Mouse (Mus musculus) monocyte, adult 2 months (primary cell): Measurements from ENCODE around the gene Amd1.

Source experiments
- DNase-seq, 2 experiments: peaks; one replicate each; pipeline ENCODE4 v3.0.0; 2022; ENCODE audit warnings: low spot score in 2 of 2, low read depth in 1 of 2

Gene Amd1

DNA sequence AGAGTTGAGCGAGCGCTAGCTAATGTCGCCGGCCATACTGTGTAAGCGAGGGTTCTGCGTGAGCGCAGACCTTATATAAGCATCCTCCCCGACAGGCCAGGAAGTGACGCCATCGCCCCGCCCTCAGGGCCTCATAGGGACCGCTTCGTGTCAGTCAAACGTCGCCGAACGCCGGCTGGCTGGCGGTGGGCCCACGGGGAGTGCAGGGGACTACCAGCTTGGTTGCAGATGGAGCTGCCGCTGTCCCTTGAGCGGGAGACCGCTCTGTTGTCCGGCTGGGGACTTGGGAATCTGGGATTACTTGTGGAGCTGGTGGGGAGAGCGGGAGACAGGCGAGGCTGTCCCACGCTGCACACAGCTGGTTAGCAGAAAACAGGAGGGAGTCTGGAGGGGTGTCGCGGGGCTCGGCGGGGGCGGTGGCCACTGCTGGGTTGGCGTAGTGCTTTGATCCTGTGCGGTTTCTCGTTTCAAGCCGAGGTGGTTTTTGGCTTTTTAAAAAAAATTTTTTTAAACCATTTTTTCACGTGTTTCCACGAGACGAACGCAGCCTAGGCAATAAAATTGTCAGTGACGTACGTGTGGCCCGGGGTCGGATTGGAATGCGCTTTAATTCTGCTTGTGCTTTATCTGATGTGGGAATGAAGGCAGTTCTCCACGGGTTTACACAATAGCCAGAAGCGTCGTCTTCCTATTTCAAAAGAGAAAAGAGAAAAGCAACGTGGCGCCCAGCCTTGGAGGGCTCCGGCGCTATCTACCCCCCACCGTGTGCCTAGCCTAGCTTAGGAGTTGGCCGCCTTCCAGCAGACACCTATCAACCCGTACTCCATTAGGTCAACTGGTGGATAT, at the start of gene Amd1:
TSS of gene Amd1 (minus strand) at position 47 of the 846 bp plus-strand sequence.
- DNase-seq: peak; percentile 96 to 99

DNA sequence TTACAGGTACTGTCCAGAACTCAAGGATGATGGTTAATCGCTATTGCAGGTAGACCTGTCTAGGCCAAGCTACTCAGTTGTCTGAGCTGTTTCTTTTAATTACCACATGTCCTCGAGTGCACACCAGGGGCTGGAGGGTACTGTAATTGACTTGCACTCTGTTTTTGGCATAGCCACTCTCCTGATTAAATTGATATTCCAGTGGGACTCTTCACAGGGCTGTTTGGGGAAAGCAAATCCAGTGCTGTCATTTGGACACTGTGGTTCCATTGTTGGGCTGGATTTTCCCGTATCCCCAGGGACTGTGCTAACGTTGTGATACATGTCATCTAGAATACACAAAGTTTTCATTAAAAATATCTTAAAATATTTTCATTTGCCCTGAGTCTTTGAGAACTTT, 49.2 kb upstream of the Amd1 start:
- no peak for DNase-seq

DNA sequence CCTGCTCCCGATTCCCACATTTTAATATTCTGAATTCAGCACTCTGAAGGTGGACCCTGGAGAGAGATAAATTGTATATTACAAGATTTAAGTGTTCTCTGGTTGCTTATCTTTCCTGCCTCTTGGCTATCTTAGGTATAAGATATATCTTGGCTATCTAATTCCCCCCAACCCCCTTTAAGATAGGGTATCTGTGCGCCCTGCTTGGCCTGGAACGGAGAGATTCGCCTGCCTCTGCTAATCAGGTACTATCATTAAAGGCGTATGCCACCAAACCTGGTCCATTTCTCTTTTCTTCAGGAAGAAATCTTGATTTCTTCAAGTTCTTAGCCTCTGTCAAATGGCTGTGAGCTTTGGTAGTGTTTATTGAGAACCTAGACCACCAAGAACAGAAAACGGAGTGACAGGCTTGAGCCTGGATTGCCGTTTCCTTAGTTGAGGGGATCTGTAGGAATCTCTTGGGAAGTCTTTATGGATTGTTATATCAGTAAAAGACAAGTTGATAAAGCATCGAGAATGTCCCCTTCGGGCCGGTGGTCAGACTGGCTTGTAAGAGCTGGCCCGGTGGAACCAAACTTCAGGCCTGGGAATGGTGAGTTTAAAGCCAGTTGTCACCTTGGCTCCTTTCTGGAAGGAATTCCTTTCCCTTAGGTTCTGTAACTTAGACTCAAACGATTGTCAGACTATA, 48.4 kb upstream of the Amd1 start:
- no peak for DNase-seq

DNA sequence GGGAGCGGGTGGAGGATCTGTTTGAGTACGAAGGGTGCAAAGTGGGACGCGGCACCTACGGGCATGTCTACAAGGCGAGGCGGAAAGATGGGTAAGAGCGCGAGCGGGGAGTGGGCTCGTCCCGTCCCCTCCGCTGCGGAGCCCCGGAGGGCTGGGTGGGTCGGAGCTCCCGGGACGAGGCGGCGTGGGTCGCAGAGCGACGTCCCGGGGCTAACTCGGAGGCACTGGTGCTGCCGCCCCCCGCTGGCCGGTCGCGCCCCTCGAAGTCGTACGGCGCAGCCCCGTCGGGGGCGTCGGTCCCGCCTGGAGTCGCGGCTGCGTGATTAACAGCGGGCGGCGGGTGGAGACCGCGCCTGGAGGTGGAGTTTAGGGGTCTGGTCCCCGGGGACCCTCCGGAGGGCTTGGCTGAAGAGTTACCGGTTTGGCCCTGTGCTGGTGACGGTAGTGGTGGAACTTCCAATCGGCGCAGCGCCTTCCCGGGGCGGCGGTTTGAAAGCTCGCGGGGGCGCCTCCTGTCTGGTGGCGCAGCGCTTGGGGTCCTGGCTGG, 47.7 kb upstream of the Amd1 start:
- DNase-seq: no peak

DNA sequence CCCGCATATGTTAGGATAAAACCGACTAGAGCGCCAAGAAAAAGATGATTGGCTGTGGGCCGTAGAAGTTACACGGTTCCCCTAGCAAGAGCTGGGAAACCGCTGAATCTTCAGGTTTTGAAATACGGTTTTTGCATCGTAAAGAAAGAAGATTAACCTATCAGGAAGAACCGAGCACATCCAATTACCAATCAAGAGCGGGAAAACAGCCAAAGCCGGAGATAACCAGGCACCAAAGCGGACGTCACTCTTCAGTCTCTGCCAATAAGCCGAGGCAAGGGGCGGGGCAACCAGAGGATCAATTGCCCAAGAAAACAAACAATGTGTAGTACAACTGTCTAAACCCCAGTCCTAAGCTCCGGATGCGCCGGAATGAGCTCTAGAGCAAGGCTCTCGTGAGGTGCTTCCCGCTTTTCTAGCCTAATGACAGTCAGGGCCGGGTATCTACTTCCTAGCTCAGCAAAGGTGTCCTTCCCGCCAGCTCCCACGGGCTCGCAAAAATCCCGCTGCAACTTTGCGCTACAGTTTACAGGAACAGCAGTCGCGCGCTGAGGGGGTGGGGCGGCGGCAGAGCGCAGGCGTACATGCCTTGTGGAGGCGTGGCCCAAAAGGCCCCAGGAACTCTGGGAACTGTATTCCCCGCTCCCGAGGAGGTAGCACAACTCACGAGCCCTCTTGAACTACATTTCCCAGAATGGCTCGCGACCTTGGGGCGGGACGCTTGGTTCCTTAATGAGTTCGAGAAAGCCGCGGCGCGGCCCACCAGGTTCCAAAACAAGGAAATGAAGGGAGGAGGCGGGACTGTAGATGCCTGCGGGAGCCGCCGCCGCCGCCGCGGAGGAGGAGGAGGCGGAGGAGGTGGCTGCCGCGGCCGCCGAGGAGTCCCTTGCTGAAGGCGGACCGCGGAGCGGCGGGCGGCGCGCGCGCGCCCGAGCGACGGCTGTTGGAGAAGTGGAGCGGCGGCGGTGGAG, 46.9 kb upstream of the Amd1 start:
- DNase-seq: peak; percentile 95 to 97

DNA sequence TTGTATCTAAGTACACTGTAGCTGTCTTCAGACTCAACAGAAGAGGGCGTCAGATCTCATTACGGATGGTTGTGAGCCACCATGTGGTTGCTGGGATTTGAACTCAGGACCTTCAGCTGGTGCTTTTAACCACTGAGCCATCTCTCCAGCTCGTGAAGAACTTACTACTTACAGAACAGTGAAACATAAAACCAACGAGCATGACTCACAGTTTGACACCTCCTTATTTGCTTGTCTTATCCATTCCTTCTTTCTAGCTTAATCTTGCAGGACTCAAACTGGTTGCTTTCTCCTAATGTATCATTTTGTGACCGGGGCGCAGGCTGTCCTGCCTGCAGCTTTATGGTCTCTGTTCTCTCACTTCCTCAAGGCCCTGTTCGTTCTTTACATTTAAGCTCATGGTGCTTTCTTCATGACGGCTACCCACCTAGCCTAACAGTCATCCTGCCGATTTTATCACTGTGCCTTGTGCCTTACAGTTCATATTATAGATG, 45.5 kb upstream of the Amd1 start:
- DNase-seq: no peak

DNA sequence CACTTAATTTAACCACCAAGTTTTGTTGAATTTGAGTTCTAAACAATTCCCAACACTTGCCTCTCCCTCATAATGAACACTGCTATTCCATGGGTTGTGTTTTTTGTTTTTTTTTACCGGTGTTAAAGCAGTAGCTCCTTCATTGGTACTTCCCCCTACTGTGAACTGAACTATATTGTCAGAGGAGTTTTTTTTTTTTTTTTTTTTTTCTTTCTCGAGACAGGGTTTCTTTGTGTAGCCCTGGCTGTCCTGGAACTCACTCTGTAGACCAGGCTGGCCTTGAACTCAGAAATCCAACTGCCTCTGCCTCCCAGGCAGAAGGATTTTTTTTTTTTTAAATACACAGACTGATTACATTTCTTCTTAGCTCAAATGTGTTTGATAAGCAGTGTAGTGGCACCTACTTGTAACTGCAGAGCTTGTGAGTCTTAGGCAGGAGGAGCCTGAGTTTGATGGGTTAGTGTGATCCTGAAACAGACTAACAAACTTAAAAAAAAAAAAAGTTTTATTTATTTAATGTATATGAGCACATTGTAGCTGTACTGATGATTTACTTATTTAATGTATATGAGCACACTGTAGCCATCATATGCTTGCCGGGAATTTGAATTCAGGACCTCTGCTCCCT, 44.9 kb upstream of the Amd1 start:
- DNase-seq: no peak

DNA sequence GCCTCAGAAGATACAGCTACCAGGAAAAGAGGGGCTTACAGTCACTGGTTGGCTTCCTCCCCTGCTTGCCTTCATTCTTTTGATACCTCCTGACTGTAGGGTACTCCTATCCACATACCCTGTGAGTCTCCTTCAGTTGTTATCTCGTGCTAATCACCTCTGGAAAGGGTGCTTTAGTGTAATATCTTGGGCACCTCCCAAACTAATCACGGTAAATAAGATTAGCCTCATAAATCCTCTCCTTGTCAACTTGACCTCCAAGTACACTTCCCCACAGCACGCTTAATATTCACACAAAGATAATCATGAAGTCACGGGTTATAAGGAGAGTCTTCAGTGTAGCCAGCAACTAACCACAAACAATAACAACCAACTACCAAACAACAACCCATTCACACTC, 40.0 kb upstream of the Amd1 start:
- DNase-seq: no peak

DNA sequence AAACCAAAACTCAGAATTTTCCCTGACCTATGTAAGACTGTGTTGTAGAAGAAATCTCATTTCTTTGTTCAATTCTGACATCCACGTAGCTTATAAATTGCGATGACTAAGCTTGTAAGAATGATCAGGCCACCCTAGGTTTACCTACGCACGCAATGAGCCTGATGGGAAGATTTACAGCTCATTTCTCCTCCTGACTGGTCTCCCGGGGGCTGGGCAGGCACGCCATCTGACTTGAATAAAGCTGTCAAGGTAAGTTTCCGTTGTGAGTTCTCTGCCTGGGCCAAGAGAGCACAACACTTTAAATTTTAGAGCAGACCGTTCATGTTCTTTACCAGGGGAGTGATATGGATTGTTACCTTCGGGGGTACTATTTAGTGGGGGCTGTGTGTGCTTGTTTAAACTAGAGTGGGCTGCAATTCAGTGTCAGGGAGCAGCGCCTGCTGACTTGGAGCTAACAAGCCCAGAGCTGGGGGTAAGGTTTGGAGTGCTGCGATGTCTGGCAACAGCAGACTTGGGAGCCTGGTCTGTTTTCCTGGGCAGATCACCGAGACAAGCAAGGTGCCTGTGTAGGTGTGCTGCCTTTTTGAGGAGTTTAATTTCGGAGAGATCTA, 37.5 kb upstream of the Amd1 start, which contains the start of gene Cdk19:
TSS of gene Cdk19 (plus strand) at position 214 of the 614 bp plus-strand sequence.
- no peak for DNase-seq

DNA sequence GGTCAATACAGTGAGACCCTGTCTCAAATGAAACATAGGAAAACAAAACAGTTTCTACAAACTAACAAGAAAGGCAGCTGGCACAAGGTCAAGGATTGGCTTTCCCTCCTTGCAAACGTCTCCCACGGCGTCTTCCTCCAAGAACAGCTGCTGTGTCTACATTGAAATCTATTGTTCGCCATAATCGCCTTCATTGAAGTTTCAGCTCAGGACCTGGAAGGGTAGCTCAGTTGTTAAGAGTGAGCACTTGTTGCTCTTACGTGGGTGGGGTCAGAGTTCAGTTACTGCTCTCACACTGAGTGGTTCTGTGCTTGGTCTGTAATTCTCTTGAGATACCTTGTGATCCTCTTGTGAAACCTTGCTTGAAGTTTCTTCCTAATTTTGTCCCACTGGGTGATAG, 30.9 kb upstream of the Amd1 start:
- DNase-seq: no peak

DNA sequence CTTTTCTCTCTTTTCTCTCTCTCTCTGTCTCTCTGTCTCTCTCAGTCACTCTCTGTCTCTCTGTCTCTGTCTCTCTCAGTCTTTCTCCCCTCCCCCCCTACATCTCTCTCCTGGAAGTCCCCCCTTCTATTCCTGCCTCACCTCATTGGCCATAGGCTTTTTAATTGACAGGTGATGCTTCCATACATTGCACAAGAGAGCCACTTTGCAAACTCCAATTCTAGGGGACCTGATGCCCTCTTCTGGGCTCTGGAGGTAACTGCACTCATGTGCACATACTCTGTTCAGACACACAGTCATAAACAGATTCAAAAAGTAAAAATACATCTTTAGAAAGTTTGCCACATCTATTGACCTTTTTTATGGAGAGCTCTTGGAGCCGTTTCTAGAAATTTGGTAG, 28.3 kb upstream of the Amd1 start:
- DNase-seq: no peak

DNA sequence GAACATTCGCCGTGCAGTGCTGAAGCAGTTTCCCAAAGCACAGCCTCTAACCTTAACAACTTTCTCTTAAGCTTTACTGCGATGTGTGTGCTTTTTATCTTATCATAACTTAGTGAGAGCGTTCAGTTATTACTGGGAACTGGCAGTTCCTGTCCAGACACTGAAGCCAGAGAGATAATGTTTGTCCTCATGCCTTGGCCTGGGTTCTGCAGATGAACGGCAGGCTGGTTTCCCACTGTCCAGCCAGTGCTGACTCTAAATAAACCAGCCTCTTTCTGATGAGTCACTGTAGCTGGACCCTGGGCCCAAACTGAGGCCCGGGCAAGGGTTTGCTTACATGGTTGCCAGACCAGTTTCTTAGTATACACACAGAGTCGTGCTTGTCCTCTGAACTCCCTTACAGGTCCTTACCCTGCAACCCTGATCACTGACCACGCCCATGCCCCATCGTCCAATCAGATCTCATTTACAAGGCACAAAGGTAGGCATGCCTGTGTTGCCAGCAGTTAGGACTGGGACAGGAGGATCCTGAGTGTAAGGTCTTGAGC, 26.1 kb upstream of the Amd1 start:
- DNase-seq: no peak

DNA sequence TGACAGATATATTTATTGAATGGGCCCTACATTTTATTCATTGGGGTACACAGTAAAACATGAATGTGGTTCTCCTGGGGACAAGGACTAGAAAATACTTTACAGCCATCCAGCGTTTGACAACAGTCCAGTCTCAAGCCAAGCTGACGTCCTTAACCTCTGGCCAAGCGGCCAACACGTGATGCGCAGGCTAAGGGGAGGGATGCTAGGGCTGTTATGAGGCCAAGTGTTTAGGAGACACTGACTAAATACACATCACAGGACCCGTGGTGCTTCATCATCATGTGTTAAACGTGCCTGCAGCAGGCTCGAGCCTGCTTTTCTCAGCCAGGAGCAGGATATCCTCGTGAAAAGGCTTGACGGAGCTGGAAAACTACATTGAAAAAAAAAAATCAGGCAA, 18.3 kb upstream of the Amd1 start:
- no peak for DNase-seq

DNA sequence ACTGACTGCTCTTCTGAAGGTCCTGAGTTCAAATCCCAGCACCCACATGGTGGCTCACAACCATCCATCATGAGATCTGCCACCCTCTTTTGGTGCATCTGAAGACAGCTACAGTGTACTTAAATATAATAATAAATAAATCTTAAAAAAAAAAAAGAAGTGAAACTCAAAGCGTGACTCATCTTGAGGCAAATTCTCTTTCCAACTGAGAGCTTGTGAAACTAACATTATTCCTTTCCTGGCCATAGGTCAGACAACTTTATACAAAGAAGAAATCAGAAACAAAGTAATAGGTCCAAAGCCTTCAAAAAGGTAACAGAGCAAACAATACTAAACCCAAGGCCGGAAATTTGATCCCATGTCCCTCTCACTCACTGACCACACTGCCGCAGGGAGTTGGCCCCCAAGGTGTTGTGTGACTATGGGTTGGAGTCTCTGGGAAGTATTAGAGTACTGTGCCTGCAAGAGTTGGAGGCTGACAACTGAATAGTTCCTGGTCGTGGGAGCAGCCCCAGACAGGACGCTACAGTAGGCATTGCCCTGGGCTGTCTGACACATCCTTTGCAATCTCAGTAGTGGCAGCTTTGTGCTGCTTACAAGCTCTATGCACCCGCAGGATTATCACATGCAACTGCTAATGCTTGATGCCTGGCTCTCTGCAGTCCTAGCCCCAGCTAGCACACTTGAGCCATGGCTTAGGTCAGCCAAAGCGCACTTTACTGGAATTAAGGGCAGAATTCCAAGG, 15.0 kb upstream of the Amd1 start:
- DNase-seq: peak in 1 of 2 experiments; percentile 12

DNA sequence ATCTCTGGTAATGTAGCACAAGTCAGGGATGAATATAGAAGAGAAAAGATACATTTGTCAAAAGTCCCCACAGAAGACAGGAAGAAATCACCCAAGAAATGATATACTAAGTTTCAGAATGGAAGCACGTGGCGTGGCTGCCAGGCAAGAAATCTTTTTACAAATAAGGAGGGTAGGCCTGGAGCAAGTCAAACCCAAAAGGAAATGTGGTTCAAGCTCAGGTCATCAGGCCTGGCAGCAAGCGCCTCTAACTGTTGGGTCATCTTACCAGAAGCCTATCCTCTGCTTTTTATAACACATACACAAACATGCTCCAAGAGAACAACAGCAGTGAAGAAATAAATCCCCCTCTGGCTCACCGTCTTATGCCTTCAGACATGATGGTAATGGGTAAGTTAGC, 10.8 kb upstream of the Amd1 start:
- no peak for DNase-seq

DNA sequence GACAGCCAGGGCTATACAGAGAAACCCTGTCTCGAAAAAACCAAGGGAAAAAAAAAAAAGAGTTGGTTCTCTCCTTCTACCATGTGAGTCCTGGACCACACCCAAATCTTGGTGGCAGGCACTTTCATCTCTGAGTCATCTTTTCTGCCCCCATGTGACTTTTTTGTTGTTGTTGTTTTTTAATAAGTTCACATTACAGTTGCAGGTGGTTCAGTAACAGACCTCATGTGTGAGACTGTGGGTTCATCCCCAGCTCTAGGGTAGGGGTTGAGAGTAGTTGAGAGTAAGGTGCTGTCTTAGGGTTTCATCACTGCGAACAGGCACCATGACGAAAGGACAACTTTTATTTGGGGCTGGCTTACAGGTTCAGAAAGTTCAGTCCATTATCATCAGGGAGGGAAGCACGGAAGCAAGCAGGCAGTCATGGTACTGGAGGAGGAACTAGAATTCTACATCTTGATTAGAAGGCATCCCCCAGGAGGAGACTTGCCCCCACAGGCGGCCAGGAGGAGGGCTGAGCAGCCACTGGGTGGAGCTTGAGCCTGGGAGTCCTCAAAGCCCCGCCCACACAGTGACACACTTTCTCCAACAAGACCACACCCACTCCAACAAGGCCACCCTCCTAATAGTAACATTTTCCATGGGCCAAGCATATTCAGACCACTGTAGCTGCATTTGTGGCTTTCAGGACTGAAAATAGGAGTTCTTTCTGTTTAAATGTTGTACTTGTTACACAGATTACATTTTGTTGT, 8.1 kb upstream of the Amd1 start:
- peak; percentile 33 to 37 for DNase-seq

DNA sequence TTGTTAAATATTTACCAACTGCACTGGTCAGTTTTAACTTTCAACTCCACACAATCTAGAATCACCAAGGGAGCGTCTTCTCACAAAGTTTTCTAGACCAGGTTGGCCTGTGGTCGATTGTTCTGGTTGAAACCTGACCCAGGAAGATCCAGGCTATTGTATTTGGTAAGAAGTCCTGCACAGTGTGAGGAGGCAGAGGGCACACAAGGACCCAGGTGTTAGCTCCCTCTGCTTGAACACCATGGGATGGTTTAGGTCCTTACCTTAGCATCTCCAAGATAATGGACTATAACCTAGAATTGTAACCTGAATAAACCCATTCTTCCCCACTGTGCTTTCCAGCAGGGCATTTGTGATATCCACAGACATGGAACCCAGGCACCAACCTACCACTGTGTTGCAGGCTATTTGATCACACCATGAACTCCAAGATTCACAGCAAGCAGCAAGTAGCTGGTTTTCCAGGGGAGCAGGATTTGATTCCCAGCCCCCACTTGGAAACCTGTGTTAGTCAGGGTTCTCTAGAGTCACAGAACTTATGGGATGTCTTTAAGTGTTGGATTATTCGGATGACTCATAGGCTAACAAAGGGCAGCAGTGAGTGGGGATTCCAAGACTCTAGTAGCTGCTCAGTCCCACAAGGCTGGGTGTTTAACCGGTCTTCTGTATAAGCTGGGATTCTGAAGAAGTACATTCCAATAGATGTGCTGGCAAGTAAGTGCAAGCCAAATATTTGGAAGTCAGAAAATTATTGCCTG, 6.0 kb upstream of the Amd1 start:
- no peak for DNase-seq

DNA sequence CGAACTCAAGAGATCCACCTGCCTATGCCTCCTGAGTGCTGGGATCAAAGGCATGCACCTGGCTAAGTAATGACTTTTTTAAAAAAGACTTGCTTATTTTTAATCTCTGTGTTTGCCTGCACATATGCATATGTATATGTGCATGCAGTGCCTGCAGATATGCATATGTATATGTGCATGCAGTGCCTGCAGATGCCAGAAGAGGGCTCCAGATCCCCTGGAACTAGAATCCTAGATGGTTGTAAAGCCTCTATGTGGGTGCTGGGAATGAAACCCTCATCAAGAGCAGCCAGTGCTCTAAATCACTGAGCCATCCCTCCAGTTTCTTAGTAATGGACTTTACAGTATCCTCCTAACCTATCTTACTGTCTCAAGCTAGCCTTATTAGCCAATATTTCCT, 4.0 kb upstream of the Amd1 start:
- DNase-seq: no peak
